Mouse (Mus musculus) bone marrow macrophage, adult 2 months (primary cell): ENCODE results near the gene Slc9b2. TPM values are rescaled to one million over a fixed set of nuclear protein-coding genes. Genes with fewer than 3 reads are reported as not detected.

Source experiments
- H3K27ac ChIP-seq: 2 replicates; pipeline ENCODE4 v1.5.1; 2012; ENCODE audit warnings: low read depth, low read length; ENCODE audit not compliant: insufficient read depth
- H3K4me1 ChIP-seq: 2 replicates; pipeline ENCODE4 v1.6.1; 2012; ENCODE audit warnings: low read length; ENCODE audit not compliant: control insufficient read depth, insufficient read depth
- H3K4me3 ChIP-seq: 2 replicates; pipeline ENCODE4 v1.5.1; 2012; ENCODE audit warnings: mild to moderate bottlenecking, low read length, moderate library complexity; ENCODE audit not compliant: insufficient read depth
- CTCF ChIP-seq: IDR thresholded peaks from 2 replicates; pipeline ENCODE4 v1.5.1; 2012; ENCODE audit warnings: low read depth, mild to moderate bottlenecking, low read length, moderate library complexity
- POLR2A ChIP-seq: IDR thresholded peaks from 2 replicates; pipeline ENCODE4 v1.6.1; 2012; ENCODE audit warnings: mild to moderate bottlenecking, low read depth, low read length, borderline replicate concordance
- polyA plus RNA-seq: library from polyadenylated mRNA; stranded (reverse); fragments of >200 nt; gene quantifications from 2 replicates; pipeline ENCODE4 v1.2.4, GENCODE M21; 2012; ENCODE audit not compliant: missing spikeins, insufficient read depth, insufficient read length

The Slc9b2 gene
- polyA plus RNA-seq, 1 experiment = 7.5 TPM

DNA sequence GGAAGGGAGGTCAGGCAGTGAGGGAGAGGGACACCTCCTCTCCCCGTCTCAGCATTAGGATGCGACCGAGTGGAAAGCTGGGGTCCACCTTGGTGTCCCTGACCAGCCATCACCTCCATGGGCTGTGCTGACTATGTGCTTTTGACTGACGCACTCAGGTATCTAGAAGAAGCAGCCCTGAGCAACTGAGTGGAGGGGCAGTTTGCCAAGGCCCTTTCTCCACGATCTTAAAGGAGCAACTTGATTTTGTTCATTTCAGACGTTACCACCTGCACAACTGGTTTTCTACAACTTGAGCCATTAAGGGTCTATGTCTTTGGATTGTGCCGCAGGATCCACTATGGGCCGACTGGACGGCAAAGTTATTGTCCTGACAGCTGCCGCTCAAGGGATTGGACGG lies 22.2 kb upstream of the Slc9b2 start:
- Histone ChIP-seq H3K4me3 (no peak overlapping the region), H3K27ac (no peak overlapping the region), H3K4me1 (no peaks in the 10 kb centered on the region)
- no peak for TF ChIP-seq POLR2A
- no peak for TF ChIP-seq CTCF

- no peak overlapping the region for H3K4me3 ChIP-seq
Measured at GRCm38 (mm10) chr3:135285807-135286206, 21.7 kb upstream of the Slc9b2 start.

GRCm38 (mm10) chr3:135288138-135288750 lies 19.3 kb upstream of the Slc9b2 start:
- Histone ChIP-seq H3K27ac (no peak overlapping the region), H3K4me1 (no peaks in the 10 kb centered on the region), H3K4me3 (no peak overlapping the region)
- no peak for TF ChIP-seq POLR2A
- no peak for TF ChIP-seq CTCF

More at GRCm38 (mm10) chr3:135285807-135286206, 21.7 kb upstream of the Slc9b2 start:
- Histone ChIP-seq H3K4me1 (no peaks in the 10 kb centered on the region), H3K27ac (no peak overlapping the region)
- no peak for TF ChIP-seq POLR2A
- no peak for TF ChIP-seq CTCF

- Histone ChIP-seq H3K4me1 (no peaks in the 10 kb centered on the region), H3K4me3 (no peak overlapping the region), H3K27ac (no peak overlapping the region)
- TF ChIP-seq CTCF = no peak
- TF ChIP-seq POLR2A = no peak
Measured at GRCm38 (mm10) chr3:135289148-135289547, 18.4 kb upstream of the Slc9b2 start.

DNA sequence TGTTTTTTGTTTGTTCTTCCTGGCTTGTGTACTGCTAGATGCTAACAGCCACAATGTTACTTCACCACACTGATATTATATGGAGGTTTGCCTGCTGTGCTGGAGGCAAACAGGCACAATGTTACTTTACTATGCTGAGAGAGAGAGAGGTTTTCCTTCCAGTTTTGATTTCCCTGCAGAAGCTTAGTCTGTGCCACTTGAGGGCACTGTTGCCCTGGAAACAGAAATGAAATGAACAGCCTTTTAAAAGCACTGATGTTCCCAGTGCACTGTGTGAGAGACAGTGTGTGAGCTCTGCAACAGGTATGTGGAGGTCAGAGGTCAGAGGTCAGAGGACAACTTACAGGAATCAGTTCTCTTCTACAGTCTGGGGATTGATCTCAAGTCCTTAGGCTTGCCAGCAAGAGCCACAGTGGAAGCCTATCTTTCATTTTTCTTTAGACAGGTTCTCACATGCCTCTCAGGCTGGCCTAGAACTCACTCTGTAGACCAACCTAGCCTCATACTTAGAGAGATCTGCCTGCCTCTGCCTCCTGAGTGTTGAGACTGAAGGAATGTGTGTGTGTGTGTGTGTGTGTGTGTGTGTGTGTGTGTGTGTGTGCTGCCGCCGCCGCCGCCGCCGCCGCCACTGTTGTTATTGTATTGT lies 17.1 kb upstream of the Slc9b2 start:
- no peak overlapping the region for H3K27ac ChIP-seq
- peaks cover 4% of the 10 kb centered on the region for H3K4me1 ChIP-seq
- TF ChIP-seq CTCF (no peak), POLR2A (no peak)
- no peak overlapping the region for H3K4me3 ChIP-seq

GRCm38 (mm10) chr3:135293703-135294102 lies 13.8 kb upstream of the Slc9b2 start:
- Histone ChIP-seq H3K27ac (no peak overlapping the region), H3K4me3 (no peak overlapping the region), H3K4me1 (peaks cover 15% of the 10 kb centered on the region)
- TF ChIP-seq POLR2A (no peak), CTCF (no peak)

DNA sequence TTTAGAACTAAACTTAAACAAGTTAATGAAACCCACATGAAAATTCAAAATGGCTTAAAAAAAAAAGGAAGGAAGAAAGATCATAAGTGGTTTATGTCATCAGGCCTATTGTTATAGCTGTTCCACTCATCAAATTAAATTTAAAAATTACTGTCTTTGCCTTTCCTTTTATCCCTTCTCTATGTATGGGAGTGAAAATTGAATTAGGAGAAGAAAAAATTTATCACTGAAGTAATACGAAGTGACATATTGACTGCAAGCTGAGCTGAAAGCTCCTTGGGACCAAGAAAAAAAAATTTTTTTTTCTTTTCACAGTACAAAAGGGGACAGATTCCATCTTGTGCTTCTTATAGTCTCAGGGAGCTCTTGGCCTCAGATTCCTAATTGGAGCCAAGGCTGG lies 11.9 kb upstream of the Slc9b2 start:
- Histone ChIP-seq H3K4me3 (no peak overlapping the region), H3K27ac (peak overlapping the region; percentile 38), H3K4me1 (peaks cover 21% of the 10 kb centered on the region)
- TF ChIP-seq CTCF (no peak), POLR2A (no peak)

DNA sequence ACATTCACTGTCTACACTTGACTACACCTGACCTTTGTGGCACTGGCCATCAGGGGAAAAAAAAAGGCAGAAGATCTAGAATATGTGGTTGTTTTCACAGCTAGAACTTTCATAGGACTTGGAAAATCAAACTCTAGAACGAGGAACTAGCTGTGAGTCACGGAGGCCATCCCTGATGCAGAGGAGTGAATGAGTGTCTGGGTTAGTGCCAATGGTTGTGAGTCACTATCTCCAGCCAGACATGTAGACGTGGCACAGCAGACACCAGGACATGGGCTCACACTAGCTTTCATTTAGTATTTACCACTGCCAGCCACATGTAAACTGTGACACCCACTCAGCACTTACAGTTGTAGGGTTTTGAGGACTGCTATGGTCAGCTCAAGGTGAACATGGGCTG lies 8.9 kb upstream of the Slc9b2 start:
- Histone ChIP-seq H3K4me3 (0 out of 2 replicates have a peak overlapping the region, but pooled peaks have one; percentile 2), H3K27ac (peak overlapping the region; percentile 54), H3K4me1 (peaks cover 25% of the 10 kb centered on the region)
- TF ChIP-seq POLR2A = no peak
- TF ChIP-seq CTCF = no peak

- no peak overlapping the region for H3K27ac ChIP-seq
- peaks cover 24% of the 10 kb centered on the region for H3K4me1 ChIP-seq
- TF ChIP-seq CTCF (no peak), POLR2A (no peak)
- no peak overlapping the region for H3K4me3 ChIP-seq
Measured at GRCm38 (mm10) chr3:135300081-135300480, 7.4 kb upstream of the Slc9b2 start.

GRCm38 (mm10) chr3:135304060-135304459 lies 3.4 kb upstream of the Slc9b2 start:
- TF ChIP-seq POLR2A (no peak), CTCF (no peak)

More at GRCm38 (mm10) chr3:135304060-135304459, 3.4 kb upstream of the Slc9b2 start:
- Histone ChIP-seq H3K4me1 (peaks cover 16% of the 10 kb centered on the region), H3K4me3 (no peak overlapping the region), H3K27ac (no peak overlapping the region)
